Mouse (Mus musculus) brain, embryonic 14.5 days (tissue): ENCODE data around the gene Lama4. TPM values are rescaled to one million over a fixed set of nuclear protein-coding genes. Genes with fewer than 3 reads are reported as not detected.

ENCODE experiments used
- DNase-seq: peaks from one replicate; pipeline ENCODE4 v3.0.0-alpha.2; 2011; ENCODE audit warnings: low read depth
- CTCF ChIP-seq: fragments of 200-500 bp; IDR thresholded peaks from 2 replicates; pipeline ENCODE4 v1.5.1; 2012; ENCODE audit warnings: inconsistent platforms, mild to moderate bottlenecking, moderate library complexity, borderline replicate concordance; ENCODE audit not compliant: insufficient read depth, insufficient read length; ENCODE audit errors: extremely low read depth
- POLR2A ChIP-seq: fragments of 200-500 bp; IDR thresholded peaks from 2 replicates; pipeline ENCODE4 v1.6.1; 2012; ENCODE audit warnings: mild to moderate bottlenecking, inconsistent platforms, borderline replicate concordance; ENCODE audit not compliant: poor library complexity, insufficient read depth, insufficient read length, severe bottlenecking; ENCODE audit errors: extremely low read depth
- polyA plus RNA-seq: library from polyadenylated mRNA; depleted of rRNA; stranded (reverse); fragments of >200 nt; gene quantifications from 2 replicates; pipeline ENCODE4 v1.2.3, GENCODE M21; 2012; rRNA removed

The Lama4 gene
- polyA plus RNA-seq: 13.9 and 20.4 TPM in 2 replicates

- peak; percentile 76 for DNase-seq
- no peak for TF ChIP-seq CTCF
- TF ChIP-seq POLR2A: no peak
These were observed at the start of gene Lama4 for GRCm38 (mm10) chr10:38965075-38965781. TSS of gene Lama4 (plus strand) at chr10:38965515.

- no peak for DNase-seq
These were observed 49.2 kb upstream of the Lama4 start for GRCm38 (mm10) chr10:38916027-38916617.

GRCm38 (mm10) chr10:38928940-38929697, 36.2 kb upstream of the Lama4 start:
- no peak for DNase-seq
- no peak for TF ChIP-seq CTCF
- TF ChIP-seq POLR2A: no peak

More at GRCm38 (mm10) chr10:38916027-38916617, 49.2 kb upstream of the Lama4 start:
- TF ChIP-seq CTCF: no peak
- TF ChIP-seq POLR2A: no peak

GRCm38 (mm10) chr10:38944701-38945100, 20.6 kb upstream of the Lama4 start:
- no peak for DNase-seq
- TF ChIP-seq CTCF: no peak
- no peak for TF ChIP-seq POLR2A

- no peak for DNase-seq
- no peak for TF ChIP-seq CTCF
- no peak for TF ChIP-seq POLR2A
These were observed 3.4 kb upstream of the Lama4 start for GRCm38 (mm10) chr10:38961920-38962319.

GRCm38 (mm10) chr10:38964719-38965074, 618 bp upstream of the Lama4 start:
- DNase-seq: no peak
- TF ChIP-seq CTCF (no peak), POLR2A (no peak)

GRCm38 (mm10) chr10:38965857-38966256, 542 bp downstream of the Lama4 start:
- DNase-seq: peak; percentile 34
- no peak for TF ChIP-seq CTCF
- no peak for TF ChIP-seq POLR2A

- no peak for TF ChIP-seq CTCF
- no peak for TF ChIP-seq POLR2A
These were observed 1.3 kb downstream of the Lama4 start for GRCm38 (mm10) chr10:38966646-38967045.

GRCm38 (mm10) chr10:38968326-38969072, 3.2 kb downstream of the Lama4 start:
- TF ChIP-seq POLR2A: no peak
- TF ChIP-seq CTCF: no peak
- DNase-seq: no peak

More at GRCm38 (mm10) chr10:38966646-38967045, 1.3 kb downstream of the Lama4 start:
- DNase-seq: no peak

GRCm38 (mm10) chr10:38969543-38969942, 4.2 kb downstream of the Lama4 start:
- no peak for TF ChIP-seq CTCF
- TF ChIP-seq POLR2A: no peak
- DNase-seq: no peak

GRCm38 (mm10) chr10:38969975-38970374, 4.7 kb downstream of the Lama4 start:
- no peak for DNase-seq
- TF ChIP-seq POLR2A: no peak
- no peak for TF ChIP-seq CTCF
